Mouse (Mus musculus) forebrain, embryonic 15.5 days (tissue): ENCODE data around the gene Slc26a1. TPM values are rescaled to one million over a fixed set of nuclear protein-coding genes. Genes with fewer than 3 reads are reported as not detected.

Experiments
- ATAC-seq: fragments of 200-750 bp; cut with Nextera tagmentation; replicated peaks from 2 replicates; pipeline ENCODE4 v1.8.0; 2017; ENCODE audit warnings: mild to moderate bottlenecking, moderate TSS enrichment, moderate library complexity
- H3K27ac ChIP-seq: fragments of 300-500 bp; sonication (generic); replicated peaks from 2 replicates; pipeline ENCODE4 v1.5.1; 2015; ENCODE audit warnings: mild to moderate bottlenecking, inconsistent platforms
- H3K27me3 ChIP-seq: fragments of 300-500 bp; sonication (generic); 2 replicates; pipeline ENCODE4 v1.6.1; 2015; ENCODE audit warnings: inconsistent platforms
- H3K36me3 ChIP-seq: fragments of 300-500 bp; sonication (generic); 2 replicates; pipeline ENCODE4 v1.6.1; 2015; ENCODE audit warnings: mild to moderate bottlenecking, inconsistent platforms
- H3K4me1 ChIP-seq: fragments of 300-500 bp; sonication (generic); 2 replicates; pipeline ENCODE4 v1.6.1; 2015; ENCODE audit warnings: inconsistent platforms
- H3K4me2 ChIP-seq: fragments of 300-500 bp; sonication (generic); replicated peaks from 2 replicates; pipeline ENCODE4 v1.6.1; 2015; ENCODE audit warnings: mild to moderate bottlenecking, inconsistent platforms
- H3K4me3 ChIP-seq: fragments of 300-500 bp; sonication (generic); 2 replicates; pipeline ENCODE4 v1.5.1; 2015; ENCODE audit warnings: mild to moderate bottlenecking, inconsistent platforms
- H3K9ac ChIP-seq: fragments of 300-500 bp; sonication (generic); replicated peaks from 2 replicates; pipeline ENCODE4 v1.6.1; 2015; ENCODE audit warnings: mild to moderate bottlenecking, inconsistent platforms
- H3K9me3 ChIP-seq: fragments of 300-500 bp; sonication (generic); 2 replicates; pipeline ENCODE4 v1.6.1; 2016; ENCODE audit warnings: inconsistent platforms
- WGBS: fragments of 180-500 bp; shearing (Covaris S2); methylation state at CpG from one replicate; pipeline ENCODE4 v1.1.7; 2015; ENCODE audit warnings: mixed read lengths; 5-methylcytosine and 5-hydroxymethylcytosine counted together
- polyA plus RNA-seq: library from polyadenylated mRNA; unstranded; fragments of >200 nt; fragmentation: Nextera tagmentation; extraction: Ambion mirVana; gene quantifications from 2 replicates; pipeline ENCODE4 v1.2.1, GENCODE M21; 2015

Slc26a1 gene
- polyA plus RNA-seq, 1 experiment from 2014 or later = 1.8 TPM

DNA sequence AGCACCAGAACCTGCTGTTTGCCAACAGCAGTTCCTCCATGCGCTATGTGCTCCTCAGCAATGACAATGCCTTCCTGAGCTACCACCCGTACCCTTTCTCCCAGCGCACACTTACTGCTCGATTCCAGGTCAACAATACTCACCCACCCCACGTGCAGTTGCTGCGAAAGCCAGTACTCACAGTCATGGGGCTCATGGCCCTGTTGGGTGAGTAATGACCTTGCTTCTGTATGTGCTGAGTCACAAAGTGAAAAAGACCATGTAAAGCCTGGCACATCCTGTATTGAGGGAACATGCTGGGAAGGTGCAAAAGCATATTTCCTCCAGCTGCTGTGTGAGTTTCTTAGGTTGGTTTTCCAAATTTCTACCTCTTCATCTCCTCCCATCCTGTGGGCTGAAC lies 5.5 kb upstream of the Slc26a1 start:
- H3K27me3 ChIP-seq = no peaks in the 10 kb centered on the region

DNA sequence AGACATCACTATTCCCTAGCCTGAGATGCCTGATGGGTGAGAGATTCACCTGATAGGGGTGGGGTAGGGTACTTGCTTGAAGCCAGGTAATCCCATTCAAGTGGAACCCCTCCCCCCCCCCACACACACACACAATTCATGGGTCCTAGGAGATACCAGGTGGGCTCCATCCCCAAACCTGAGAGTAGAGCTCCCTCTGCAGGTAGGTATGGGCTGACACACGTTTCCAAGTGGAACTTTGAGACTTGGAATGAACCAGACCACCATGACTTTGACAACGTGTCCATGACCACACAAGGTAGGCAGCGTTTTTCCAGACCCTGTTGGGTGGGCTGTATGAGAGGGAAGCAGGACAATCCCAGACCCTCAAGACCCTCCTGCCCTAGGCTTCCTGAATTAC lies 4.5 kb upstream of the Slc26a1 start:
- no peaks in the 10 kb centered on the region for H3K9me3 ChIP-seq
- H3K36me3 ChIP-seq = no peaks in the 10 kb centered on the region
- no peaks in the 10 kb centered on the region for H3K27me3 ChIP-seq
- H3K27ac ChIP-seq = no peak overlapping the region
- no peak for ATAC-seq
- no peak overlapping the region for H3K4me2 ChIP-seq
- no peak overlapping the region for H3K9ac ChIP-seq
- peaks cover 15% of the 10 kb centered on the region for H3K4me1 ChIP-seq
- H3K4me3 ChIP-seq = no peak overlapping the region
- 50% methylated on average over 3 of the region's 3 CpGs for WGBS

More for the DNA sequence above, 5.5 kb upstream of the Slc26a1 start:
- Histone ChIP-seq H3K9me3 (no peaks in the 10 kb centered on the region), H3K9ac (no peak overlapping the region), H3K4me3 (no peak overlapping the region), H3K27ac (no peak overlapping the region), H3K4me2 (no peak overlapping the region), H3K36me3 (no peaks in the 10 kb centered on the region), H3K4me1 (peaks cover 15% of the 10 kb centered on the region)
- no peak for ATAC-seq
- 91% methylated on average over 6 of the region's 6 CpGs for WGBS

DNA sequence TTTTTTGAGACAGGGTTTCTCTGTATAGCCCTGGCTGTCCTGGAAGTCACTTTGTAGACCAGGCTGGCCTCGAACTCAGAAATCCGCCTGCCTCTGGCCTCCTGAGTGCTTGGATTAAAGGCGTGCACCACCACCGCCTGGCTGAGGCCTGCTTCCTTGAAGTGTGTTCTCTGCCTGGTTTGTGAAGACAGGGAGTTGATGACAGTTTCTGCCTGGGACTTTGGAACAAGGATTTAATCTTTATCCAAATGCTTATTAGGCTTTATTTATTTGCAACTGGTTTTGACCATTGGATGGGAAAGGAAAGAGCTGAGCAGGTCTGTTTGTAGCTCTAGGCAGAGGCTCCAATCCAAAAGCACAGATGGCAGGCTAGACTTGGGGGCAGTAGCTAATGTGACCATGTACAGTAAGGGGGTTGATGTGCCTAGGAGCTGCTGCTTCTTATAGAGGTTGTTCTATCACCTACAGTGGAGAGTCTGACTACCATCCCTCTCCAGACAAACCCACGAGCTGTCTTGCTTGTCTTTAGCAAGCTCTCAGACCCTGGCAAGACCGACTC lies 3.0 kb upstream of the Slc26a1 start:
- 85% methylated on average over 6 of the region's 6 CpGs for WGBS
- Histone ChIP-seq H3K4me2 (no peak overlapping the region), H3K9me3 (no peaks in the 10 kb centered on the region), H3K4me1 (peaks cover 15% of the 10 kb centered on the region), H3K27ac (no peak overlapping the region), H3K27me3 (no peaks in the 10 kb centered on the region), H3K4me3 (no peak overlapping the region), H3K9ac (no peak overlapping the region), H3K36me3 (no peaks in the 10 kb centered on the region)
- ATAC-seq = no peak

DNA sequence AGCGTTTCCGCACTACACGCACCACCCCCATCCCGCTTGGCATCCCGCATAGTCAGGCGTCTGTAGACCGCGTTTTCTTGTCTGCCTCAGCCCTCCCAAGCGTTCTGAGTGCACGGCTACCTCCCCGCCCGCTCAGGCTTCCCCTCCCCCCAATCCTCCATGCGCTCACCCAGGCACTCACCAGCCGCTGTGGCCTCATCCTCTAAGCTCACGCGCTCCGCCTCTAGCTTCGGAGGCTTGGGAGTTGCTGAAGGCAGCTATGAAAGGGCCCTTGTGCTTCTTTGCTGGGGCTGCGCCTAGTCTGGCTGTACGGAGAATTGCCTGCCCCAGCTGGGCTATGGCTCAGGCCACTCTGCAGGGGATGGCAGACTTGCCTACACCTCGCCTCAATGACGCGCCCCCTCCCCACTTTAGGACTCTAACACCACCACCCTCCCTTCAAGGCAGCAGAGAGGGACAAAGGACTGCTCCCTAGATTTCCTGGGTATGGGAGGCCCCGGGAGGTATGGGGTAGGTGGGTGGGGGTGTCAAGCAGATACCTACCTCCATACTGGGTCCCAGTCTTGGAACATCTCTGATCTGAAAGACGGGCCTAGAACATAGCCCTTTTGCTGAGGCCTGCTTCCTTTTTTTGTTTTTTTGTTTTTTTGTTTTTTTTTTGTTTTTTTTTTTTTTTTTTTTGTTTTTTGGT lies 2.4 kb upstream of the Slc26a1 start:
- WGBS = 2% methylated on average over 25 of the region's 25 CpGs
- H3K36me3 ChIP-seq = peaks cover under 1% of the 10 kb centered on the region; the same call in 1 of the 2 replicates
- no peaks in the 10 kb centered on the region for H3K9me3 ChIP-seq
- H3K27ac ChIP-seq = peak overlapping the region; percentile 94
- H3K4me1 ChIP-seq = peaks cover 15% of the 10 kb centered on the region
- no peaks in the 10 kb centered on the region for H3K27me3 ChIP-seq
- H3K4me2 ChIP-seq = peak overlapping the region; percentile 60
- H3K9ac ChIP-seq = peak overlapping the region; percentile 50
- H3K4me3 ChIP-seq = peak overlapping the region; percentile 35
- peak; percentile 91 for ATAC-seq

DNA sequence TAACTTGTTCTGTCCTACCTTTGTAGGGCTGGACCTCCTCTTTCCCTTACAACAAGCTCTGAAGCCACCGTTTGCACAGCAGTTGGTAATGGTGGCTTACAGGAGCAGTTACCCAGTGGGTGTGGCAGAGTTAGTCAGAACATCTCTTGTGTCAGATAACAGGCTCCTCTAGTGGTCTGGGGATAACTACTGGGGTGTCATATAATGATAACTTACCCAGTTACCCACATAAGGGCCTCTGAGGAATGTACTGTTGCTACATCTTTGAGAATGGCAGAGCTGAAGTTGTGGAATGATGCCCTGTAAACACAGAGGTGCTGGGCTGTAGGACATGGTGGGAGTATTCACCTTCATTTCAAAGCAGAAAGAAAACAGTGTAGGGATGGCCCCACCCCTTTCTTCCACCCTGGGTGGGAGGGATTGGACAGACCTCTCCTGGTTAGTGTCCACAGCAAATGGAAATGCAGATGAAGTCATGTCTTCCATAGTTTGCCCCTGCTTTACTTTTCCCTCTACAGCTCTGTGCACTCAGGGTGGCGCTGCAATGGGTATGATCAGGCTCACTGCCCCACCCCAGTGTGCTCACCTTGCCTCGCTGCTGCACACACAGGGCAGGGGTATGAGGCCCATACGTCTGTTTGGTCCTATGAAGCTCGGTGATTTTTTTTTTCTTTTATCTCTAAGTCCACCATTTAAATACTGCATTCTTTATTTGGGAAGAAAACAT lies 1.6 kb upstream of the Slc26a1 start:
- Histone ChIP-seq H3K27ac (peak overlapping the region; percentile 94), H3K27me3 (no peaks in the 10 kb centered on the region), H3K36me3 (peaks cover 8% of the 10 kb centered on the region; the same call in 1 of the 2 replicates), H3K9ac (peak overlapping the region; percentile 50), H3K4me2 (peak overlapping the region; percentile 60), H3K9me3 (no peaks in the 10 kb centered on the region), H3K4me1 (peaks cover 15% of the 10 kb centered on the region), H3K4me3 (peak overlapping the region; percentile 35)
- 10% methylated on average over 5 of the region's 5 CpGs for WGBS
- ATAC-seq = peak; percentile 71

DNA sequence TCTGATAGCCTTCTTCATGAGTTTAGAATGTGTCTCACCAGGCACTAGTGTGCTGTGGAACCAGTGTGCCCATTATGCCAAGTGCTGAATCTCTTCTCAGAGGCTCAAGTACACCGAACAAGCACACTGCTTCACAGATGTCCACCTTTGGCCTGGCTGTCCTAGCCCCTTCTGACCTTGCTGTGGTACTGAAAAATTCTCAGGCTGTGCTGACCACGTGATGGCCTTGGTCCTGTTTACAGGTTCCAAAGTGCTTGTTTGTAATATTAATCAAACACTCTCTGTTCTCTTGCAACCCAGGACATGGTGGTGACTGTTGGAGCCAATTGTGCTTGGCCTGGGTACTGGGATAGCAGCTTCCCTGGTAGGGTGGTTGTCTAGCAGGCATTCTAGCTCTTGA lies 745 bp downstream of the Slc26a1 start:
- H3K4me3 ChIP-seq = no peak overlapping the region
- H3K27me3 ChIP-seq = no peaks in the 10 kb centered on the region
- H3K4me2 ChIP-seq = no peak overlapping the region
- H3K27ac ChIP-seq = no peak overlapping the region
- no peaks in the 10 kb centered on the region for H3K9me3 ChIP-seq
- H3K4me1 ChIP-seq = peaks cover 24% of the 10 kb centered on the region
- peaks cover 11% of the 10 kb centered on the region; the same call in 1 of the 2 replicates for H3K36me3 ChIP-seq
- ATAC-seq = no peak
- H3K9ac ChIP-seq = no peak overlapping the region
- WGBS = 94% methylated on average over 2 of the region's 2 CpGs

DNA sequence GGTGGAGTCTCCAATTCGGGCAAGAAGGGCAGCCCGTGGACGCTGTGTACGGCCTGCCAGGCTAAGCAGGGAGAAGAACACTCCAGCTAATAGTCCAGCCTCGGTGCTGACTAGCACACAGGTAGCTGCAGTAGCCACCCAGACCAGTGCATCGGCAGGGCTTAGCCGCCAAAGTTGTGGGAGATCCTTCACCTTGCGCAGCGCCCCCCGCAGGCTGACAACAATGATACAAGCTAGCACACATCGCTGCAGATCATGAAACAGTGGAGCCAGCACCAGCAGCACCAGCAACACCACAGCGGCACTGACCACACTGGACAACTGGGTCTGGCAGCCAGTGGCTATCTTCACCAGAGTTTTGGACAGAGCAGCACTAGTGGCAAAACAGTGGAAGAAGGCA lies 3.6 kb downstream of the Slc26a1 start:
- Histone ChIP-seq H3K36me3 (peaks cover 11% of the 10 kb centered on the region; the same call in 1 of the 2 replicates), H3K9ac (no peak overlapping the region), H3K4me2 (no peak overlapping the region), H3K4me3 (no peak overlapping the region), H3K9me3 (no peaks in the 10 kb centered on the region), H3K4me1 (peaks cover 22% of the 10 kb centered on the region), H3K27me3 (no peaks in the 10 kb centered on the region), H3K27ac (no peak overlapping the region)
- 96% methylated on average over 12 of the region's 12 CpGs for WGBS
- no peak for ATAC-seq

DNA sequence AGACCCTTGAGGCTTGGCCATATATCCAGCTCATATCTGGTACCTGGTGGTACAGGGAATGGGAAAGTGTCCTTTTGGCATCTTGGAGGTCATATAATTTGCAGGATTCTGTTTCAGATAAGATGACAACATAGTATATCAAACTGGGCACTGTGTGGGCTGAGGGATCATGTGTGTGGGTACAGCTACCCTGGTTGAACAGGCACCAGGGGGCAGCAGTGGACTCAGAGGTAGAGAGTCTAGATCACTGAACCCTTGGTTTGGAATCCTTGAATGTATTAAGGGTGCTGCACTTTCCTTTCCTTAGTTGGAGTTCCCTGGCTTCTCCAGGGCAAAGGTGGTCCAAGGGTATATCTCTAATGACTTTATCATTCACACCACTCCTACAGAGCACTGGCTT lies 4.6 kb downstream of the Slc26a1 start:
- Histone ChIP-seq H3K4me1 (peaks cover 19% of the 10 kb centered on the region), H3K4me3 (no peak overlapping the region), H3K27me3 (no peaks in the 10 kb centered on the region), H3K36me3 (peaks cover 11% of the 10 kb centered on the region; the same call in 1 of the 2 replicates), H3K27ac (no peak overlapping the region), H3K9me3 (no peaks in the 10 kb centered on the region), H3K4me2 (no peak overlapping the region), H3K9ac (no peak overlapping the region)
- ATAC-seq = no peak

DNA sequence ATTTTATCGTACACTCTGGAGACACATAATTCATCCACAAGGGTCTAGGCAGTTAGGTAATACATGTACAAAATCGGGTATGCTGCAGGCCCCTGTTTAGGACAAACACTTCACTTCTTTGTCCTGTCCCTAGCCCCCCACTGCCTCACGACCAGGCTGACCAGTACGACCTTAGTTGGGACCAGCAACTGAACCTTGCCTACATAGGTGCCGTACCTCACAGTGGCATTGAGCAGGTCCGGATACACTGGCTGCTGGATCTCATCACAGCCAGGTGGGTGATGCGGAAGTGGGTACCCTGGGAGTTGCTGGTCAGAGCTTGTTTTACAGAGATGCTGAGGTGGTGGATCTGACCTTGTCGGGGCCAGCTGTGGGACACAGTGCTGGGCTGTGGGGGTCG lies 5.4 kb downstream of the Slc26a1 start:
- H3K27me3 ChIP-seq = no peaks in the 10 kb centered on the region
- peak overlapping the region; percentile 64 for H3K4me2 ChIP-seq
- H3K4me3 ChIP-seq = peak overlapping the region; percentile 52
- 88% methylated on average over 9 of the region's 9 CpGs for WGBS
- H3K36me3 ChIP-seq = peaks cover 11% of the 10 kb centered on the region; the same call in 1 of the 2 replicates
- no peak overlapping the region for H3K27ac ChIP-seq
- no peaks in the 10 kb centered on the region for H3K9me3 ChIP-seq
- peak; percentile 7; the same call in 1 of the 2 replicates for ATAC-seq
- peaks cover 19% of the 10 kb centered on the region for H3K4me1 ChIP-seq
- H3K9ac ChIP-seq = no peak overlapping the region

DNA sequence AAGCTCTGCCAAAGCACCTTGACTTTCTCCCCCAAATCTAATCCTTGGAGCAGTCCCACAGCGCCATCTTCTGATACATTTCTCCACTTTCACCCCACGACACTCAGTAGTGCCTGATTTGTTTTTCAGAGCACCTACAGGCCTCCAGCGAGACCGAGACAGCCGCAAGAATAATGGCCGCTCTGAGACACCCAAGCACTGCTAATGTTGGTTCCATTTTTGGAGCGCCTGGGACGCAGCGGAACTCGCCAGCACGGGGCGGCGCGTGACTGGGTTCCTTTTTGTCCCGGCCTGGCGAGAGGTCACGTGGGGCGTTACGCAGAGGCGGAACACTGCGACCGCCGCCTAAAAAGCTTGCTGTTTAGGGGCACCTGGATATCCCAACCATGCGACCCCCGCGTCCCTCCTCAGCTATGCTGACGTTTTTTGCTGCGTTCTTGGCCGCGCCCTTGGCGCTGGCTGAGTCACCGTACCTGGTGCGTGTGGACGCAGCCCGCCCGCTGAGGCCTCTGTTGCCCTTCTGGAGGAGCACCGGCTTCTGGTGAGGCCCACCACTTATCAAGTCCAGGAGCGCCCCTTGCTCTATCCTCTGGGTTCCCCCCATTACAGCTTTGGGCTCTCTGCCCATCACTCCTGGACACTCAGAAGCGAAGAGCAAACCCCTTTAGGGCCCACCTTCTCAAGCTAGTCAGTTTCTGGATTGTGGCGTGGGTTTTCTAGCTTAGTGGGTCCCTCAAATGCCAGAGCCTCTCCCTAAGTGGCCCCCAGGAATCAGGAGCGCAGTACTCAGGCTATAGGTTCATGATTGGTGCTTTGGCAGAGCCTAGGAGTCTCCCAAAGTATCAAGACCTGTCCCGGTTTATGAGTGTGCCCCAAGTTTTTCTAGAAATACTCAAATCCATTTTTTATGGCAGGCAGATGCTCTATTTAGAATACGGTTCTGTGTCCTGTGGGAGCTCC lies 6.1 kb downstream of the Slc26a1 start, which contains the start of gene Dgkq:
Gene Dgkq (minus strand): TSS at position 696 of the 960 bp plus-strand sequence.
- H3K9me3 ChIP-seq = no peaks in the 10 kb centered on the region
- peaks cover 19% of the 10 kb centered on the region for H3K4me1 ChIP-seq
- H3K4me2 ChIP-seq = peak within 1 kb of the TSS; percentile 64
- H3K9ac ChIP-seq = peak within 1 kb of the TSS; percentile 60
- H3K4me3 ChIP-seq = peak within 1 kb of the TSS; percentile 52
- peak within 1 kb of the TSS; percentile 86 for H3K27ac ChIP-seq
- peaks cover 11% of the 10 kb centered on the region; the same call in 1 of the 2 replicates for H3K36me3 ChIP-seq
- 6% methylated on average over 43 of the region's 43 CpGs for WGBS
- H3K27me3 ChIP-seq = peaks cover 5% of the 10 kb centered on the region; the same call in 1 of the 2 replicates
- peak; percentile 84 for ATAC-seq

DNA sequence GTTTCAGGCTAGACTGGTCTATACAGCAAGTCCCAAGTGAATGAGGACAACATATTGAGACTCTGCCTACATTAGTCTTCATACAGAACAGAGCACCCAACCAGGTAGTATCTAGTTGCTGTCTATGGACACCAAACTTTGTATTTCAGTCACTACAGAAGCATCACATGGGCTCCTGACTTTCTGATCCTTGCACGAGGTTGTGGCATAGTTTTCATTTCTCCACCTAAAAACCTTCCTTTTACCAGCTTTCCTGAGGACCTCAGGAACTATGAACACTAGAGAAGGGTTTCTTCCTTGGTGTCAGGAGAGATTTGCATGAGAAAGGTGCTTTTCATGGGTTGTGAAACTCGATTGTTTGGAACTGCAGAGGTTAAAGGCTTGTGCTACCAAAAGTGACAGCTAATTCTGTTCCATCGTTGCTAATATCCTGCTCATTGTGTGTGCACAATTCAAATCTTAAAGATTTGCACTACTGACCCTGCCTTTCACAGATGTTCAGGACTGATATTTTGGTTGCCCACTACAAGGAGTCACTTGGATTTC lies 6.9 kb downstream of the Slc26a1 start:
- ATAC-seq = no peak; the same call in 1 of the 2 replicates
- Histone ChIP-seq H3K27ac (peak overlapping the region; percentile 86), H3K4me1 (peaks cover 19% of the 10 kb centered on the region), H3K4me3 (peak overlapping the region; percentile 52), H3K9ac (peak overlapping the region; percentile 60), H3K4me2 (peak overlapping the region; percentile 64), H3K9me3 (no peaks in the 10 kb centered on the region), H3K27me3 (peaks cover 5% of the 10 kb centered on the region; the same call in 1 of the 2 replicates), H3K36me3 (peaks cover 11% of the 10 kb centered on the region; the same call in 1 of the 2 replicates)
- 16% methylated on average over 3 of the region's 3 CpGs for WGBS
